Mouse (Mus musculus) gastrocnemius, postnatal 25 days (tissue): ENCODE measurements around the gene Rbfox3. TPM values are rescaled to one million over a fixed set of nuclear protein-coding genes. Genes with fewer than 3 reads are reported as not detected.

Source experiments
- DNase-seq: peaks from one replicate; pipeline ENCODE4 v3.0.0; 2022
- total RNA-seq, 2 experiments: library from RNA; stranded (reverse); gene quantifications; 1 replicate in 1 of 2; 2 replicates in 1 of 2; pipeline ENCODE4 v1.2.3; 2021

The Rbfox3 gene
- total RNA-seq, 2 experiments from 2014 or later = 0.16 to 0.28 TPM

DNA sequence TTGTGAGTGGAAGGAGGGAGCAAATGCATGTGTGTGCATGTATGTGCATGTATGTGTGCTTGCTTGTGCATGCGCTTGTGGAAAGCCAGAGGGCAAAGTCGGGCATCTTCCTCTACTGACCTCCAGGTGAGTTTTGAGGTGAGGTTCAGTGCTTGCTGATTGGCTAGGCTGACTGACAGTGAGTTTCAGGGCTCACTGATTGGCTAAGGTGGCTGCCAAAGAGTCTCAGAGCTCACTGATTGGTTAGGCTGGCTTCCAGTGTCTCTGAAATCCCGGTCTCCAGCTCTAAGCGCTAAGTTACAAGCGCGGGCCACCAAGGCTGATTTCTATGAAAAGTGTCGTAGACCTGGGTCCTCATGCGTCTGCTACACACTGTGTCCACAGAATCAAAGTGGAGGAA is 185.0 kb downstream of the Rbfox3 start:
- no peak for DNase-seq

DNA sequence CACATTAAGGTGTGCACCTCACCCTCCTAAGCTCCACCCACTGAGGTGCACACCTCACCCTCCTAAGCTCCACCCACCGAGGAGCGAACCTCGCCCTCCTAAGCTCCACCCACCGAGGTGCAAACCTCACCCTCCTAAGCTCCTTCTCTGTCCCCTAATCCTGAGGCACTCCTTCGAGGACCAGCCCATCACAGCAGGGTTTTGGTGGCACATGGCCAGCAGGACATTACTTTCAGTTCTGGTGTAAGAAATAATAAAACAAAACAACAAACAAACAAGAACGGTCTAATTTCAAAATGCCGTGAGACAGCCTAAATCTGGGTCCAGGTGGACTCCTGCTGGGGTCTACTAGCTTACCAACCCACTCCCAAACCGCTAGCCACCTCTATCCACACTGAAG is 187.0 kb downstream of the Rbfox3 start:
- DNase-seq = no peak

GRCm38 (mm10) chr11:118723166-118723565 is 188.2 kb downstream of the Rbfox3 start:
- no peak for DNase-seq

DNA sequence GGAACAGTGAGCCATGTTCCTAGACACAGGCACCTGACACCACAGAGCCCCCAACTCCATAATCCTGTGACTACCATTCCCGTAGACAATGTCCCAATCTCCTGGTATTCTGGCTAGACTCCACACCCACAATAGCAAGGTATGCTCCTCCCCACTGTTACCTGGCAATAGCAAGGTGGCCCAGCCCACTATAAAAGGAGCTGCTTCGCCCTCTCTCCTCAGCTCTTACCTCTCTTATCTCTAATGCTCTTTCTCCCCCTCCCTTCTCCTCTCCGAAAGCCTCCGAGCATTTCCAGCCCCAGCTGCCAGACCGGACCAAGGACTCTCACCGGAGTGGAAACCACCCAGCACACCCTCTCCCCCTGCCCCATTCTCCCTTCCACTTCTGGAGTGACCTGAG is 189.5 kb downstream of the Rbfox3 start:
- no peak for DNase-seq

GRCm38 (mm10) chr11:118714601-118715524 is 196.5 kb downstream of the Rbfox3 start:
- no peak for DNase-seq

DNA sequence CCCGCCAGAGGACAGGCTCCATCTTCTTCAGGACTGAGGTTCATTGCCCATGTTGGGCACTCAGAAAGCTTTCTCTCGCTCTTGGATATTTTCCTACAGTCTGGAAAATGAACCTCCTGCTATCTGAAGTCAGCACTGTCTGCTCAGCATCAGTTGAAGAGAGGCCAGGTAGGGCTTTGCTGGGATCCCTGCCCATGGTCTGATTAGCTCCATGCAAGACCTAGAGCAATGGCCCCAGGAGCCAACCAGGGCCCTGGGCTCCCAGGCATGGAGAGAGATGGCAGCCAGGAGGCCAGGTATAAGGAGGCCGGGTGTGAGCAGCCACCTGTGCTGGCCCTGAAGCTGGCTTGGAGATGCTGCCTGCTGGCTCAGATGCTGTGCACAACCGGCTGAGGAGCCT is 198.6 kb downstream of the Rbfox3 start:
- DNase-seq = no peak

- no peak for DNase-seq
Measured at GRCm38 (mm10) chr11:118712058-118712457, 199.3 kb downstream of the Rbfox3 start.

DNA sequence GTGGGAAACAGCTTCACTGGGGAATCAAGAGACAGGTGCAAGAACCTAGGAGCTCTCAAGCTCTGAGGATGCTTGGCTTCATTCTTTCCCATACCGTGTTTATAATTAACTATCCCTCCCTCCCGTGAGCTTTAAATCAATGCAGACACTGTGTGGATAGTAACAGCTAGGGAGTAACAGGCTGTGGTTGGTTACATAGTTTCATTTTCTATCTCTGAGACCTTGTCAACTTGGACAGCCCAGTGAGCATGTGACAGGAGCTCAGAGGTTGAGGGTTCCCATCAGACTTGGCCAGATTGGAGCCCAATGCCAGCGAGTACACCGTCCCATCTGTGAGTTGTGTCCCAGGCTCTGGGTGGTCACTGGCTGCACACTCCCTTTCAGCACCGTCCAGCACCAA is 201.4 kb downstream of the Rbfox3 start:
- no peak for DNase-seq

GRCm38 (mm10) chr11:118696226-118696930 is 215.0 kb downstream of the Rbfox3 start:
- no peak for DNase-seq

- DNase-seq = no peak
Measured at GRCm38 (mm10) chr11:118693276-118693675, 218.1 kb downstream of the Rbfox3 start.

GRCm38 (mm10) chr11:118690262-118690661 is 221.1 kb downstream of the Rbfox3 start:
- DNase-seq = no peak

DNA sequence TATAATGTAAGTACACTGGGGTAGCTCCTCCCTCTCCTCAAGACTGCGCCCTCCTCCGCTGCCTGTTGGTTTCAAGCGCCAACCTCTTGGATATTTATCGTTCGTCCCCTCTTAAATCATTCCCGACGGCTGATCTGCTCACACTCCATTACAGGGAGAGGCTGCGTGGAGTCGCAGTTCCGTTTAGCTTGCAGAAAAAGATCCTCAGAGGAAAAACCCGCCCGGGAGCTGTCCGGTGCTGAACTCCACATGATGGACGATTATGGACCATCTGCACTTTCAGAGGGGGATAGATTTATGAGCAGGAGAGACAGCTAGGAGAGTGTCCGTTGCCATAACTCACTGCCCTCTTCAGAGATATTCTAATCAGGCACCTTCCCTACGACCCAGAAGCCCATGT is 226.0 kb downstream of the Rbfox3 start:
- DNase-seq = no peak

DNA sequence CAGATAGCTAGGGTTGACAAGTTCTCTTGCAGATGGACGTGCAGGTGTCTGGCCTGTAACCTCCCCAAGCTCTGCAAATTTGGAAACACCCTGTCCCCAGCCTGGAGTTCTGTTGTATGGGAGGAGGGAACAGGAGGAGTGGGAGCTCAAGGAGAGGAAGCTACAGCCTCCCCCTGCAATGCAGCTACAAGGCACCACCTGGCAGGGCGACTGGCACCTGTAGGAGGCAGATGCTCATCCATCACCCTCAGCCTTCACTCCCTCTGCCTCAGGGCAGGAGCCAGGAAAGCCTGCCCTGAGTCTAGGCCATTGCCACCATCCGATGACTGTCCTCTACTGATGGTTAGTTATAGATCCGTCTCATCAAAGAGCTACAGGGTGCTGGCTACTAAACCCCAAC is 226.7 kb downstream of the Rbfox3 start:
- DNase-seq = no peak

GRCm38 (mm10) chr11:118680699-118681098 is 230.7 kb downstream of the Rbfox3 start:
- no peak for DNase-seq

- DNase-seq = no peak
Measured at GRCm38 (mm10) chr11:118679736-118680410, 231.5 kb downstream of the Rbfox3 start.

GRCm38 (mm10) chr11:118678515-118679104 is 232.8 kb downstream of the Rbfox3 start:
- DNase-seq = no peak

DNA sequence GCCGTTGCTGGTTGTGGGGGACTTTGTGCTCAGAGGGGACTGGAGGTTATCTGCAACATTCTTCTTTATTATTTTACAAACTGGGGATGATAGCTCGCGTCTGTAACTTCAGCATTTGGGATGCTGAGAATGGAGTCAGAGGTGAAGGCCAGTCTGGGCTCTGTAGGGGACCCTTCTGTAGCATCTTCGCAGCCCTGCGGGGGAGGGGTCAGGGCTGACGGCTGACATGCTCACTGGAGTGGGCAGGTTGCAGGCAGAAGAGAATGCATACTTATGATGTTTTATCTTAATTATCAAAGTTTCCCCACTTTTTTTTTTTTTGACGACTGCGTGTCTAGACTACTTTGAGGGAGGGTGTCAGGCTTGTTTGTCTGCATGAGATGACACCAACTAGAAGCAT is 234.1 kb downstream of the Rbfox3 start:
- no peak for DNase-seq

- no peak for DNase-seq
Measured at GRCm38 (mm10) chr11:118676364-118676763, 235.0 kb downstream of the Rbfox3 start.

DNA sequence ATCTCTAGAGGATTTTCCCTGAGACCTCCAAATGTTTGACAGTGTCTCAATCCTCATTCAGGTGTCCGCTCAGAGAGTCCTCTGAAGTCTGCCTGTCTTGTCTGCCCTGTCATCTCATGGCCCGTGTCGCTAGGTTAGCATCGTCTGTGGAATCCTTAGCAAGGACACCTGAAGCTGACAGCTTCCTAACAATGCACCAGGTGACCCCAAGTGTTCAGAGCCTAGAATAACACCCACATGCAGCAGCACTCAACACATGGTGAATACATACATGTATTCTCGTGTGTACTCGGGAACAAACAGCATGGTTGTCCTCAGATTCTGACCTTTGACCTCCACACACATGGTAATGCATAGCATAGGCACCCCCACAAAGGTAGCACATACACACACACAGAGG is 239.4 kb downstream of the Rbfox3 start:
- no peak for DNase-seq

DNA sequence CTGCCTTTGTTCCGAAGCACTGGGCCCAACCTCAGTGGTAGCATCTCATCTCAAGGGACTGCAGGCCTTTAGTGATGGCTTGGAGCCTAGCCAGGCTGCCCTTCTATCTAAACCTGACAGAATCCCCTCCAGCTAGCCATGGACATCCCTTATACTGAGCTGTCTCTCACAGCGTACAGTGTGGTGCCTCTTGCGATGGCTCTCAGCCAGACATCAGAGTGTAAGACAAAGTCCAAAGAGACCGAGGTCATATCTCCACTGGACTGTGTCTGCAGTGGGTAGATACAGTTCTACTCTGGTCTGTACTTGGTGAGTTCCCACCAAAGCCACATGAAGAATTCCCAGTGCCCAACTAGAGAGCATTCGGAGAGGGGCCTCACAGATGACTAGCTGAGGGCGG is 240.2 kb downstream of the Rbfox3 start:
- DNase-seq = no peak

GRCm38 (mm10) chr11:118669820-118670219 is 241.6 kb downstream of the Rbfox3 start:
- peak; percentile 40 for DNase-seq

DNA sequence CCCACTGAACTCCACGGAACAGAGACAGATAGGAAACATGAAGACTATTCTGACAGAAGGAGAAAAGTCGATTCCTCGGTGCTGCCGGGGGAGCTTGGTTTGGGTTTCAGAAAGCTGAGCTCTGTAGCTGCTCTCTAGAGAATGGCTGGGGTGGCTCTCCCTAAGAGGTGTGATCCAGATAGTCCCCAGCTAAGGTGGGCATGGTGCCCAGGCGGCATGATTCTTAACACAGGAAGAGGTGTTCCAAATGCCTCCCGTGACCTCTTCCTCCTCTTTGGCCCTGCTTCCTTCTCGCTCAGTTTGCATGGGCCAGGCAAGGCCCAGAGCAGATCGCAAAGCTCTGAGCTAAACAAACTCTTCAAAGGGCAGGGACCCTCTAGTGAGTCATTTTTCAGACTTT is 243.0 kb downstream of the Rbfox3 start:
- no peak for DNase-seq

DNA sequence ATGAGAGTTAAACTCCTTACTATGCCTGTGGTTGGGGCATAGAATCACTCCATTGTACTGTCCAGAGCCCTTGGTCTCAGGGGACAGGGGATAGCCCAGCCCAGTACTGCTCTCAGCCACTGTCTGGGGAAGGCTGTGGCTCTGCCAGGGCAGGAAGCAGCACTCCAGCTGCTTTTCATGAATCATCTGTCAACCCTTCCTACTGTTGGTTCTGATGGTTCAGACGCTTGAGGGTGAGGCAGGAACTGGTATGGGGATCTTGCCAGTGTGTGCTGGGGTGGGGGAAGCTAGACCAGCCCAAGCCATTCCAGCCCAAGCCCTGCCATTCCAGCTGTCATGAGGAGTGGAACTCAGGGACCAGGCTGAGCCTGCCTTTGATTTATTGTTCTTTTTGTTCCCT is 243.5 kb downstream of the Rbfox3 start:
- no peak for DNase-seq
